Mouse (Mus musculus): ENCODE results near the gene Slc6a12. TPM values are rescaled to one million over a fixed set of nuclear protein-coding genes. Genes with fewer than 3 reads are reported as not detected.

Slc6a12 gene
- polyA plus RNA-seq, 1 experiment from 2014 or later: not detected

DNA sequence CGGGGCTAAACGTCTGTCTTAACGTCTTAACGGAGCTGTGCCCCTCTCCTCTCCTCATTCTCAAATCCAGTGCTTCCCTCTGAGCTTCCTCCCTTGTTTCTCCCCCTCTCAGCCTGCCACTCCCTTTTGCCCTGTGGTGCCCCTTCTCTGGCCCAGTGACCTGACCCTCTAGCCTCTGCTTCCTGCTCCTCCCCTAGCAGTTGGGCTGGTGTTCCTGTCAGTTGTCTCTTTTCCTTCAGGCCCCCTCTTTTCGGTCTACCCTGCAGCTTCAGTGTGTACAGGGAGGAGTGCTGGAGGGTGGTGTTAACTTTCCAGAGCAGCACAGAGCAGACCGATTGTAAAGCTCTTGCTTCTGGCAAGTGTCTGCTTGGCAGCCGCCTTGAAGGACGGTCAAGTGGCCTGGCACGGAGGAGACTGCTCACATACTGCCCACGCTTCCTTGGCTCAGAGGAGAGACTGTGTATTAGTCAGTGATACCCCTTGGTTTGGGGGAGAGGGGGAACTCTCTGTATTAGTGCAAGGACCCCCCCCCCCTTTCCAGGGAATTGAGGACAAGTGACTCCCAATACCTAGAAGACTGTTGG lies 16.3 kb upstream of the Slc6a12 start:
- Histone ChIP-seq H3K27me3 (ENCODE audit: insufficient read depth, poor library complexity, severe bottlenecking) (peaks cover 17% of the 10 kb centered on the region), H3K9me3 (no peaks in the 10 kb centered on the region), H3K27ac (no peak overlapping the region), H3K36me3 (no peaks in the 10 kb centered on the region), H3K4me3 (no peak overlapping the region), H3K4me1 (replicated peaks) (peaks cover 56% of the 10 kb centered on the region)
- WGBS: 51% methylated on average over 10 of the region's 10 CpGs
- DNase-seq (ENCODE audit: low spot score): no peak

DNA sequence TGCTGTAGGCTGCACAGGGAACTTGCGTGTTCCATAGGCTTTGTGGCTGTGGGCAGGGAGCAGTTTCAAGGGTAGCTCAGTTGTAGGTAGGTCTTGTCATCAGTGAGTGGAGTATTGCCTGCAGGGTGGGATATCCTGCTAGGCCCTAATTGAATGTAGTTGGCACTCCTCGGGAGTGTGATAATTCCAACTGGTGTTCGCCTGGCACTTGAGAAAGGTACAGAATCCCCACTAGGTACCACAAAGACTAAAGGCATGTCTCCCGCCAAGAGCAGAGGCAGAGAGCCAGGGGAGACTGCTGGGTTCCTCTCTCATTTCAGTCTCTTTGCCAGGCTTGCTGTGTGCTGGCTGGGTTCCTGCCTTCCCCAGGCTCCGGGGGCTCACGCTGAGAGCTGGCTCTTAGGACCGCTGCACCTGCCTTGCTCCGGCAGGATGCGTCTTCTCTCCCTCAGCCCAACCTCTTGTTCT lies 14.4 kb upstream of the Slc6a12 start:
- WGBS: 52% methylated on average over 9 of the region's 9 CpGs
- DNase-seq (ENCODE audit: low spot score): no peak
- Histone ChIP-seq H3K27me3 (ENCODE audit: insufficient read depth, poor library complexity, severe bottlenecking) (peaks cover 18% of the 10 kb centered on the region), H3K4me3 (no peak overlapping the region), H3K4me1 (replicated peaks) (peaks cover 53% of the 10 kb centered on the region), H3K27ac (0 out of 2 replicates have a peak overlapping the region, but pooled peaks have one; percentile 29), H3K36me3 (no peaks in the 10 kb centered on the region), H3K9me3 (no peaks in the 10 kb centered on the region)

- Histone ChIP-seq H3K36me3 (no peaks in the 10 kb centered on the region), H3K27me3 (ENCODE audit: insufficient read depth, poor library complexity, severe bottlenecking) (peaks cover 18% of the 10 kb centered on the region), H3K4me3 (no peak overlapping the region), H3K4me1 (replicated peaks) (peaks cover 53% of the 10 kb centered on the region), H3K27ac (peak overlapping the region; percentile 76), H3K9me3 (no peaks in the 10 kb centered on the region)
- DNase-seq (ENCODE audit: low spot score): peak; percentile 71
- 5% methylated on average over 10 of the region's 10 CpGs for WGBS
Observed at GRCm38 (mm10) chr6:121329848-121330508, 12.9 kb upstream of the Slc6a12 start.

DNA sequence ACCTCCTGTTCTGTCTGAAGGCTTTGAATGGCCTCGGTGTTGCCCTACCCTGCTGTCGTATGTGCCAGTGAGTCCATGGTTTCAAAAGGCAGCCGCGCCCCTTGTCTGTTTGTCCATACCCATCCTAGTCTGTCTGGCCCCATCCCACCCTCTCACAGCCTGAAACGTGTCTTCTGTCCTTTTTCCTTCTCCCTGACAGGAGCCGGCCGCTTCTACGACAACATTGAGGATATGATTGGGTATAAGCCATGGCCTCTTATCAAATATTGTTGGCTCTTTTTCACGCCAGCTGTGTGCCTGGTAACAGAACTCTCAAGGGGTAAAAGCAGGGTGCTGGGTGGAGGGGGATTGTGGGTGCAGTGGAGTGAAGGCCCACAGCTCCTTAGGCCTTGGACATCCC lies 7.0 kb upstream of the Slc6a12 start:
- 91% methylated on average over 9 of the region's 9 CpGs for WGBS
- Histone ChIP-seq H3K9me3 (no peaks in the 10 kb centered on the region), H3K27me3 (ENCODE audit: insufficient read depth, poor library complexity, severe bottlenecking) (peaks cover 11% of the 10 kb centered on the region)

DNA sequence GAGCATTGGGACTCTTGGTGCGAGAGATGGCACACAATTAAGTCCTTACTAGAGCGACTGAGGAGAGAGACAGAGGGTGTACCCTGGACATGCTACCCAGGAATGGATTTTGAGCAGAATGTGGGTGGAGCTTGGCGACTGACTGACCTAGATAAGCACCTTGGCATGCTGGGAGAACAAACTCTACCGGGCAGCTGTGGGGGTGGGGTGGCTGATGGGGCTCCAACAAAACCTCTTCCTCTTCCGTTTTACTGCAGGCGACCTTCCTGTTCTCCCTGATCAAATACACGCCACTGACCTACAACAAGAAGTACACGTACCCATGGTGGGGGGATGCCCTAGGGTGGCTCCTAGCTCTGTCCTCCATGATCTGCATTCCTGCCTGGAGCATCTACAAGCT lies 6.3 kb upstream of the Slc6a12 start:
- Histone ChIP-seq H3K27ac (no peak overlapping the region), H3K4me3 (no peak overlapping the region), H3K4me1 (replicated peaks) (0 out of 2 replicates have a peak, but pooled peaks cover 8% of the 10 kb centered on the region), H3K9me3 (no peaks in the 10 kb centered on the region), H3K36me3 (no peaks in the 10 kb centered on the region), H3K27me3 (ENCODE audit: insufficient read depth, poor library complexity, severe bottlenecking) (peaks cover 10% of the 10 kb centered on the region)
- 68% methylated on average over 8 of the region's 8 CpGs for WGBS
- no peak for DNase-seq (ENCODE audit: low spot score)

More for the DNA sequence above, 7.0 kb upstream of the Slc6a12 start:
- Histone ChIP-seq H3K4me3 (no peak overlapping the region), H3K36me3 (no peaks in the 10 kb centered on the region), H3K27ac (0 out of 2 replicates have a peak overlapping the region, but pooled peaks have one; percentile 5), H3K4me1 (replicated peaks) (peaks cover 10% of the 10 kb centered on the region; the same call in 1 of the 2 replicates)
- DNase-seq (ENCODE audit: low spot score): no peak

DNA sequence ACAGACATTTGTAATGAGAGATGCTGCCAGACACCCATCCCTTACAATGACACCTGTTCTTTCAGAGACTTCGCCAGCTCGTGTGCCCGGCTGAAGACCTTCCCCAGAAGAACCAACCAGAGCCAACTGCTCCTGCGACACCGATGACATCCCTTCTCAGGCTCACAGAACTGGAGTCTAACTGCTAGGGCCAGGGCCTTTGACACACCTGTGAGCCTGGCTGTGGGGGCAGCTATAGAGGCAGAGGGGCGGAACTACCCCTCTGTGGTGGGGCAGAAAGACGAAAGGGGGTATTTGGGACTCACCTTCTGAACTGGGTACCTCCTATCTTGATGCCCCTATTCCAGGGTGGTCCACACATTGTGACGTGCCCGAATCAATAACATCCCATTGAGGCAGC lies 5.6 kb upstream of the Slc6a12 start:
- DNase-seq (ENCODE audit: low spot score): no peak
- WGBS: 90% methylated on average over 9 of the region's 9 CpGs
- no peak overlapping the region for H3K4me3 ChIP-seq

DNA sequence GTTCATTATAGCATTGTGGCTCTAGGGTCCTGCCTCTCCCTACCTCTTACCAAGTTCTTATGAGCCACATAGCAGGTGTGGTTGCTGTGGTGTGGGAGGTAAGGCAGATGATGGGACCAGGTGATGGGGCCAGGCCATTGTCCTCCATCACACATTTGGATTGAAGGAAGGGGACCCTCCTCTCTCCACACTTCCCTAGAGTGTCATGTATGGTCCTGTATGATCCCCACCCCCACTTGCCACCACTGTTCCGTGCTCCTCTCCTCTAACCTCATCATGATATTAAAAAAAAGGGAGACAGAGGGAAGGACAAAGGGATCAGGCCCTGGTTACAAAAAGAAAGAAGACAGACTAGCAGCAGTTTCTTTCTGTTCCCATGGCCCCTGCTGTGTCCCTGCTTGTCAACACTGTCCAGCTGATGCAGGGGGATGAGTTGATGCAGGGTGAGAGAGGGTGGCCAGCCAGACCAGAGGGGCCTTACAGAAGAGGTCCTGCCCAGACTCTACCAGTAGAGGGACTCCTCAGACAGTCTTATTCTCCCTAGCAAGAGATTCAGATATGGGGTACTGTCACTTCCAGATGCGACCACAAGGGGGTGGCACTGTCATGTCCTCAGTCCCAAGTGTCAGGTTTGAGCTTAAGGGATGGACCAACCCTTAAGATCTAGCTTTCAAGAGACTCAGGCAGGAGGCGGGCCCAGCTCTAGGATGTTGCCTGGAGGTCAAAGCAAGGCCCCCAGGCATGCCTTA lies 4.9 kb upstream of the Slc6a12 start:
- Histone ChIP-seq H3K9me3 (no peaks in the 10 kb centered on the region), H3K4me1 (replicated peaks) (peaks cover 11% of the 10 kb centered on the region; the same call in 1 of the 2 replicates), H3K27ac (no peak overlapping the region), H3K36me3 (no peaks in the 10 kb centered on the region), H3K27me3 (ENCODE audit: insufficient read depth, poor library complexity, severe bottlenecking) (peaks cover 14% of the 10 kb centered on the region; the same call in 1 of the 2 replicates), H3K4me3 (no peak overlapping the region)
- 29% methylated on average over 3 of the region's 3 CpGs for WGBS
- peak; percentile 88 for DNase-seq (ENCODE audit: low spot score)

More for the DNA sequence above, 5.6 kb upstream of the Slc6a12 start:
- Histone ChIP-seq H3K9me3 (no peaks in the 10 kb centered on the region), H3K36me3 (no peaks in the 10 kb centered on the region), H3K4me1 (replicated peaks) (0 out of 2 replicates have a peak, but pooled peaks cover 8% of the 10 kb centered on the region), H3K27ac (0 out of 2 replicates have a peak overlapping the region, but pooled peaks have one; percentile 29), H3K27me3 (ENCODE audit: insufficient read depth, poor library complexity, severe bottlenecking) (peaks cover 12% of the 10 kb centered on the region; the same call in 1 of the 2 replicates)

GRCm38 (mm10) chr6:121338519-121338896 lies 4.4 kb upstream of the Slc6a12 start:
- no peaks in the 10 kb centered on the region for H3K9me3 ChIP-seq
- H3K27ac ChIP-seq: no peak overlapping the region
- no peak overlapping the region for H3K4me3 ChIP-seq
- no peaks in the 10 kb centered on the region for H3K36me3 ChIP-seq
- H3K4me1 ChIP-seq (replicated peaks): peaks cover 16% of the 10 kb centered on the region; the same call in 1 of the 2 replicates
- H3K27me3 ChIP-seq (ENCODE audit: insufficient read depth, poor library complexity, severe bottlenecking): peaks cover 20% of the 10 kb centered on the region
- DNase-seq (ENCODE audit: low spot score): no peak
- 44% methylated on average over 4 of the region's 4 CpGs for WGBS

DNA sequence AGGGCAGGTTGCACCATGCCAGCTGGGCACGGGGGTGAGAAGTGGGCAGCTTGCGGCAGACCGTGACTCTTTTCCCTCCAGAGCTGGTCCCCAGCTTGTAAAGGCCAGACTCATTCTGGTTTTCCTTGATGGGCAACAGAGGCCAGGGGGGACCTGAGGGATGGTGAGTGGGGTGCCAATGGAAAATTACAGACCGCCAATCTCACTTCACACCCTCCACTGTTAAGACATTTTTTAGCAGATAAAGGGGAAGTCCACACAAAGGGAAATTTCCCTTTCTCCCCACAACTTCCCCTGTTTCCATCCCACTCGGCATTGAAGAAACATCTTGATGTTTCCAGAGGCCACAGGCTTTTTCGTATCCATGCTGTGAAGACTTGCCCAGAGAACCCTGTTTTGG lies 1.2 kb upstream of the Slc6a12 start:
- Histone ChIP-seq H3K27ac (no peak overlapping the region), H3K9me3 (no peaks in the 10 kb centered on the region), H3K27me3 (ENCODE audit: insufficient read depth, poor library complexity, severe bottlenecking) (peaks cover 22% of the 10 kb centered on the region), H3K4me1 (replicated peaks) (peaks cover 36% of the 10 kb centered on the region; the same call in 1 of the 2 replicates), H3K36me3 (no peaks in the 10 kb centered on the region), H3K4me3 (no peak overlapping the region)
- WGBS: 94% methylated on average over 6 of the region's 6 CpGs
- no peak for DNase-seq (ENCODE audit: low spot score)

GRCm38 (mm10) chr6:121343771-121344123 lies 871 bp downstream of the Slc6a12 start:
- 76% methylated on average over 6 of the region's 6 CpGs for WGBS
- Histone ChIP-seq H3K4me3 (no peak overlapping the region), H3K9me3 (no peaks in the 10 kb centered on the region), H3K4me1 (replicated peaks) (peaks cover 33% of the 10 kb centered on the region; the same call in 1 of the 2 replicates), H3K27me3 (ENCODE audit: insufficient read depth, poor library complexity, severe bottlenecking) (peaks cover 22% of the 10 kb centered on the region), H3K36me3 (no peaks in the 10 kb centered on the region), H3K27ac (no peak overlapping the region)
- no peak for DNase-seq (ENCODE audit: low spot score)

DNA sequence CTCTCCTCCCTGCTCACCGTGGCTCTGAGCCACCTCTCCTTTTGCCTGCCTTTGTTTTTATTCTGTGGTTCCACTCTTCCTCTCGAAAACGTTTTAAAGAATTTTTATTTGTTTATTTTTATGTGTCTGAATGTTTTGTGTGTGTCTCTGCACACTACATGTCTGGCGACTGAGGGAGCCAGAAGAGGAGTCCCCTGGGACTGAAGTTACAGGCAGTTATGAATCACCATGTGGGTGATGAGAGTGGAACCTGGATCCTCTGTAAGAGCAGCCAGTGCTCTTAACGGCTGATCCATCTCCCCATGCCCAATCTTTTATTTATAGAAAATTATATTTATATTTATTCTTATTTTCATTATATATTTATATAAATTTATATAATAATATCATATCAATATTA lies 1.5 kb downstream of the Slc6a12 start:
- no peak overlapping the region for H3K4me3 ChIP-seq
- H3K36me3 ChIP-seq: no peaks in the 10 kb centered on the region
- no peaks in the 10 kb centered on the region for H3K9me3 ChIP-seq
- H3K27ac ChIP-seq: no peak overlapping the region
- H3K4me1 ChIP-seq (replicated peaks): peaks cover 33% of the 10 kb centered on the region; the same call in 1 of the 2 replicates
- DNase-seq (ENCODE audit: low spot score): no peak
- 72% methylated on average over 5 of the region's 5 CpGs for WGBS
- peaks cover 22% of the 10 kb centered on the region for H3K27me3 ChIP-seq (ENCODE audit: insufficient read depth, poor library complexity, severe bottlenecking)

GRCm38 (mm10) chr6:121346428-121346827 lies 3.6 kb downstream of the Slc6a12 start:
- Histone ChIP-seq H3K4me1 (replicated peaks) (peaks cover 33% of the 10 kb centered on the region; the same call in 1 of the 2 replicates), H3K27me3 (ENCODE audit: insufficient read depth, poor library complexity, severe bottlenecking) (peaks cover 15% of the 10 kb centered on the region), H3K4me3 (no peak overlapping the region), H3K36me3 (no peaks in the 10 kb centered on the region), H3K27ac (no peak overlapping the region), H3K9me3 (no peaks in the 10 kb centered on the region)
- no peak for DNase-seq (ENCODE audit: low spot score)
- 57% methylated on average over 8 of the region's 8 CpGs for WGBS
